Mouse (Mus musculus) limb, embryonic 10.5 days (tissue): ENCODE measurements at regions not wholly inside any gene's neighbourhood (a gene's known extent, or its start where the extent isn't known, plus 50 kb on each side); places are given as distances from the start of the nearest gene placed in this dataset.

Source experiments
- DNase-seq: peaks from one replicate; pipeline ENCODE4 v3.0.0-alpha.2; 2017; ENCODE audit warnings: low spot score
- H3K27ac ChIP-seq: fragments of 300-500 bp; sonication (generic); 2 replicates; pipeline ENCODE4 v1.5.1; 2016; ENCODE audit warnings: mild to moderate bottlenecking
- H3K27me3 ChIP-seq: fragments of 300-500 bp; sonication (generic); 2 replicates; pipeline ENCODE4 v1.6.1; 2016; ENCODE audit warnings: low read depth, mild to moderate bottlenecking; ENCODE audit not compliant: poor library complexity, severe bottlenecking
- H3K36me3 ChIP-seq: fragments of 300-500 bp; sonication (generic); 2 replicates; pipeline ENCODE4 v1.6.1; 2016; ENCODE audit warnings: mild to moderate bottlenecking, moderate library complexity
- H3K4me1 ChIP-seq: fragments of 300-500 bp; sonication (generic); 2 replicates; pipeline ENCODE4 v1.6.1; 2016
- H3K4me3 ChIP-seq: fragments of 300-500 bp; sonication (generic); 2 replicates; pipeline ENCODE4 v1.5.1; 2016; ENCODE audit warnings: mild to moderate bottlenecking, moderate library complexity
- H3K9me3 ChIP-seq: fragments of 300-500 bp; sonication (generic); replicated peaks from 2 replicates; pipeline ENCODE4 v1.6.1; 2016; ENCODE audit warnings: mild to moderate bottlenecking
- WGBS: fragments of 180-500 bp; shearing (Covaris S2); methylation state at CpG from one replicate; pipeline ENCODE4 v1.1.7; 2016; 5-methylcytosine and 5-hydroxymethylcytosine counted together

- no peaks in the 10 kb centered on the region for H3K9me3 ChIP-seq
- WGBS: 61% methylated on average over 4 of the region's 4 CpGs
- DNase-seq: no peak
- peaks cover 10% of the 10 kb centered on the region for H3K4me1 ChIP-seq
- no peak overlapping the region for H3K27ac ChIP-seq
- H3K36me3 ChIP-seq: no peaks in the 10 kb centered on the region
- H3K4me3 ChIP-seq: no peak overlapping the region
- H3K27me3 ChIP-seq: no peaks in the 10 kb centered on the region
Observed at GRCm38 (mm10) chr1:77233010-77233409, 281.9 kb downstream of the Epha4 start.

- no peak for DNase-seq
- no peak overlapping the region for H3K4me3 ChIP-seq
- 30% methylated on average over 2 of the region's 2 CpGs for WGBS
- H3K27ac ChIP-seq: no peak overlapping the region
- no peaks in the 10 kb centered on the region for H3K9me3 ChIP-seq
- H3K36me3 ChIP-seq: no peaks in the 10 kb centered on the region
- no peaks in the 10 kb centered on the region for H3K27me3 ChIP-seq
- H3K4me1 ChIP-seq: no peaks in the 10 kb centered on the region
Observed at GRCm38 (mm10) chr1:77244642-77245041, 270.2 kb downstream of the Epha4 start.

GRCm38 (mm10) chr1:77246047-77246446 is 268.8 kb downstream of the Epha4 start:
- WGBS: 70% methylated on average over 3 of the region's 3 CpGs
- no peak for DNase-seq
- H3K4me3 ChIP-seq: no peak overlapping the region
- H3K27me3 ChIP-seq: no peaks in the 10 kb centered on the region
- no peaks in the 10 kb centered on the region for H3K4me1 ChIP-seq
- no peak overlapping the region for H3K27ac ChIP-seq
- no peaks in the 10 kb centered on the region for H3K9me3 ChIP-seq
- H3K36me3 ChIP-seq: no peaks in the 10 kb centered on the region

GRCm38 (mm10) chr1:77254276-77254675 is 260.6 kb downstream of the Epha4 start:
- H3K4me1 ChIP-seq: peaks cover 62% of the 10 kb centered on the region
- 72% methylated on average over 6 of the region's 6 CpGs for WGBS
- peak overlapping the region; percentile 70 for H3K27ac ChIP-seq
- DNase-seq: no peak
- H3K4me3 ChIP-seq: no peak overlapping the region
- no peaks in the 10 kb centered on the region for H3K36me3 ChIP-seq
- no peaks in the 10 kb centered on the region for H3K9me3 ChIP-seq
- no peaks in the 10 kb centered on the region for H3K27me3 ChIP-seq

- DNase-seq: peak; percentile 41
- H3K36me3 ChIP-seq: no peaks in the 10 kb centered on the region
- H3K27me3 ChIP-seq: no peaks in the 10 kb centered on the region
- no peak overlapping the region for H3K4me3 ChIP-seq
- H3K9me3 ChIP-seq: no peaks in the 10 kb centered on the region
- peaks cover 73% of the 10 kb centered on the region for H3K4me1 ChIP-seq
- 28% methylated on average over 14 of the region's 14 CpGs for WGBS
- H3K27ac ChIP-seq: peak overlapping the region; percentile 70
Observed at GRCm38 (mm10) chr1:77256115-77256842, 258.6 kb downstream of the Epha4 start.

- H3K27me3 ChIP-seq: no peaks in the 10 kb centered on the region
- peak overlapping the region; percentile 76 for H3K27ac ChIP-seq
- DNase-seq: no peak
- H3K9me3 ChIP-seq: no peaks in the 10 kb centered on the region
- H3K36me3 ChIP-seq: no peaks in the 10 kb centered on the region
- WGBS: 61% methylated on average over 7 of the region's 7 CpGs
- H3K4me3 ChIP-seq: no peak overlapping the region
- peaks cover 59% of the 10 kb centered on the region for H3K4me1 ChIP-seq
Observed at GRCm38 (mm10) chr1:77258730-77259310, 256.1 kb downstream of the Epha4 start.

- no peaks in the 10 kb centered on the region for H3K36me3 ChIP-seq
- no peak overlapping the region for H3K4me3 ChIP-seq
- H3K9me3 ChIP-seq: no peaks in the 10 kb centered on the region
- H3K27me3 ChIP-seq: no peaks in the 10 kb centered on the region
- 0 out of 2 replicates have a peak overlapping the region, but pooled peaks have one; percentile 14 for H3K27ac ChIP-seq
- DNase-seq: no peak
- H3K4me1 ChIP-seq: peaks cover 55% of the 10 kb centered on the region
- WGBS: 72% methylated on average over 11 of the region's 11 CpGs
Observed at GRCm38 (mm10) chr1:77259789-77260188, 255.1 kb downstream of the Epha4 start.

GRCm38 (mm10) chr1:77261678-77262077 is 253.2 kb downstream of the Epha4 start:
- peaks cover 54% of the 10 kb centered on the region for H3K4me1 ChIP-seq
- H3K9me3 ChIP-seq: no peaks in the 10 kb centered on the region
- DNase-seq: no peak
- H3K27me3 ChIP-seq: no peaks in the 10 kb centered on the region
- 89% methylated on average over 4 of the region's 4 CpGs for whole genome bisulfite sequencing
- no peak overlapping the region for H3K4me3 ChIP-seq
- no peak overlapping the region for H3K27ac ChIP-seq
- H3K36me3 ChIP-seq: no peaks in the 10 kb centered on the region

- no peak overlapping the region for H3K4me3 ChIP-seq
- peaks cover 21% of the 10 kb centered on the region for H3K4me1 ChIP-seq
- H3K36me3 ChIP-seq: no peaks in the 10 kb centered on the region
- 39% methylated on average over 8 of the region's 8 CpGs for WGBS
- H3K27me3 ChIP-seq: 0 out of 2 replicates have a peak, but pooled peaks cover 5% of the 10 kb centered on the region
- no peaks in the 10 kb centered on the region for H3K9me3 ChIP-seq
- DNase-seq: no peak
- no peak overlapping the region for H3K27ac ChIP-seq
Observed at GRCm38 (mm10) chr1:77265677-77266076, 249.2 kb downstream of the Epha4 start.

GRCm38 (mm10) chr1:77267311-77268003 is 247.4 kb downstream of the Epha4 start:
- no peaks in the 10 kb centered on the region for H3K9me3 ChIP-seq
- H3K27me3 ChIP-seq: 0 out of 2 replicates have a peak, but pooled peaks cover 5% of the 10 kb centered on the region
- 87% methylated on average over 4 of the region's 4 CpGs for WGBS
- H3K4me3 ChIP-seq: no peak overlapping the region
- no peaks in the 10 kb centered on the region for H3K36me3 ChIP-seq
- no peak for DNase-seq
- no peak overlapping the region for H3K27ac ChIP-seq
- peaks cover 21% of the 10 kb centered on the region for H3K4me1 ChIP-seq

GRCm38 (mm10) chr1:77275297-77275696 is 239.6 kb downstream of the Epha4 start:
- Histone ChIP-seq H3K36me3 (no peaks in the 10 kb centered on the region), H3K27ac (no peak overlapping the region), H3K9me3 (no peaks in the 10 kb centered on the region), H3K4me3 (no peak overlapping the region), H3K27me3 (0 out of 2 replicates have a peak, but pooled peaks cover 2% of the 10 kb centered on the region), H3K4me1 (peaks cover 29% of the 10 kb centered on the region)
- 67% methylated on average over 9 of the region's 9 CpGs for WGBS
- no peak for DNase-seq

GRCm38 (mm10) chr1:77279566-77279965 is 235.3 kb downstream of the Epha4 start:
- Histone ChIP-seq H3K4me3 (no peak overlapping the region), H3K27me3 (no peaks in the 10 kb centered on the region), H3K36me3 (no peaks in the 10 kb centered on the region), H3K27ac (no peak overlapping the region), H3K9me3 (no peaks in the 10 kb centered on the region), H3K4me1 (peaks cover 28% of the 10 kb centered on the region)
- DNase-seq: no peak
- 45% methylated on average over 7 of the region's 7 CpGs for WGBS

- no peak overlapping the region for H3K4me3 ChIP-seq
- H3K4me1 ChIP-seq: peaks cover 19% of the 10 kb centered on the region
- H3K36me3 ChIP-seq: no peaks in the 10 kb centered on the region
- H3K9me3 ChIP-seq: no peaks in the 10 kb centered on the region
- no peaks in the 10 kb centered on the region for H3K27me3 ChIP-seq
- no peak overlapping the region for H3K27ac ChIP-seq
- no peak for DNase-seq
- 91% methylated on average over 11 of the region's 11 CpGs for WGBS
Observed at GRCm38 (mm10) chr1:77280373-77281038, 234.4 kb downstream of the Epha4 start.
